Mouse (Mus musculus) ZHBTc4 (cell line): ENCODE results near the gene Gm9639.
"Not testable (repeated sequence)": the region's sequence is repeated elsewhere in the genome, so short reads cannot be mapped to it uniquely, and the experiment has no call there.

ENCODE experiments used
- DNase-seq: peaks from one replicate; pipeline ENCODE4 v3.0.0-alpha.2; 2011; ENCODE audit warnings: low read depth, low spot score

The Gm9639 gene

DNA sequence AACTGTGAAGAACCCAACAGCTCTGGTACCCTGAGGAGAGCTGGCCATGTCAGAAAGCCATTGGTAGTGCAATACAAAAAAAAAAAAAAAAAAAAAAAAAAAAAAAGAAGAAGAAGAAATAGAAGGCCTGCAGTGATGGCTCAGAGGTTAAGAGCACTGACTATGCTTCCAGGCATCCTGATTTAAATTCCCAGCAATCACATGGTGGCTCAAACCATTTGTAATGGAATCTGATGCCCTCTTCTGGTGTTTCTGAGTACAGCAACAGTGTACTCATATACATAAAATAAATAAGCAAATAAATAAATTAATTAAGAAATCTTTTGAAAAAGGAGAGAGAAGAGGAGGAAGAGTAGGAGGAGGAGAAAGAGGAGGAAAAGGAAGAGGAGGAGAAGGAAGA, 41.4 kb downstream of the Gm9639 start:
- DNase-seq = peak; percentile 47

DNA sequence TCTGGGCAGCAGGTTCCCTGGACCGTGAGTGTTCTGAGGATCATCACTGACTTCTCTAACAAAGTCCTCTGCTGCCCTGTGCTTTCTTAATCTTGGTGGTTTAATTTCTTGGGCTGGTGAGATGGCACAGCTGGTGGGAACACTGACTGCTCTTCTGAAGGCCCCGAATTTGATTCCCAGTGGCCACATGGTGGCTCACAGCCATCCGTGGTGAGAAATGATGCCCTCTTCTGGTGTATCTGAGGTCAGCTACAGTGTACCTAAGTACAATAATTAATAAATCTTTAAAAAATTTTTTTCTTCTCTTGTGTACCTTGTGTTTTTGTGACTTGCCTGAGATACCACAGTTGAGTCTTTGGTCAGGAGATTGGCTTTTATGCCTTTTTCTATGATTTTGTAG, 42.6 kb downstream of the Gm9639 start:
- DNase-seq = not testable (repeated sequence)

DNA sequence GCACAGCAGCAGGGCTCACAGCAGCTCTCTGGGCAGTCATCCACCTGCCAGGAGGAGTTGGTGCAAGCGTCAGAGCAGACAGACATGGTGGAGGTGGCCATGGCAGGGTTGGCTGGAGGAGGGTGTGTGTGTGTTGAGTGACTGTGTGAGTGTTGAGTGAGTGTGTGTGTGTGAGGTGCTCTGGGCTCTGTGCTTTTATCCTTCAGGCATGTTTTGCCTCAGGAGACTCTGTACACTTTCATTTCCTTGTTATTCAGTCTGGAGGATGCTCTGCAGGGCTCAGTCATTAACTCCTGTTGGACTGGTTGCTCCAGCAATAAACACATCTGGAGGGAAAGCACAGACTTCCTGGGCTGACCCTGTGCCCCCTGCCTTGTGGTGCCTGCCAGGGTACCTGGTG, 43.6 kb downstream of the Gm9639 start, which contains the start of gene Gm9736:
Gm9736 (minus strand) TSS at position 101 of the 400 bp plus-strand sequence.
- not testable (repeated sequence) for DNase-seq

DNA sequence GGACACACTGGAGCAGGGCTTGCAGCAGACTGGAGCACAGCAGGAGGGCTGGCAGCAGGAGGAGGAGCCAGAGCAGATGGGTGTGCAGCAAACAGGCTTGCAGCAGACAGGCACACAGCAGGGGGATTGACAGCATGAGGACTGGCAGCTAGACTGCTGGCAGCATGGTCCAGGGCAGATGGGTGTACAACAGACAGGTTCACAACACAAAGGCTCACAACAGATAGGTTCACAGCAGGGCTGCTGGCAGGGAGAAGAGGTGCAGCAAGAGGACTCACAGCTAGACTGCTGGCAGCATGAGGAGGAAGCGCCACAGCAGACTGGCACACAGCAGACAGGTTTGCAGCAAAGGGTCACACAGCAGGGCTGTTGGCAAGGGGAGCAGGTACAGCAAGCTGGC, 44.2 kb downstream of the Gm9639 start:
- peak; percentile 9 for DNase-seq
